Mouse (Mus musculus) embryonic facial prominence, embryonic 10.5 days (tissue): Measurements from ENCODE around the gene Rgs11. TPM values are rescaled to one million over a fixed set of nuclear protein-coding genes. Genes with fewer than 3 reads are reported as not detected.

ENCODE experiments used
- DNase-seq: peaks from one replicate; pipeline ENCODE4 v3.0.0-alpha.2; 2017; ENCODE audit warnings: low spot score
- H3K27ac ChIP-seq: fragments of 300-500 bp; sonication (generic); replicated peaks from 2 replicates; pipeline ENCODE4 v1.5.1; 2016; ENCODE audit warnings: mild to moderate bottlenecking
- H3K27me3 ChIP-seq: fragments of 300-500 bp; sonication (generic); replicated peaks from 2 replicates; pipeline ENCODE4 v1.6.1; 2016; ENCODE audit warnings: low read depth, mild to moderate bottlenecking; ENCODE audit not compliant: poor library complexity, severe bottlenecking
- H3K36me3 ChIP-seq: fragments of 300-500 bp; sonication (generic); replicated peaks from 2 replicates; pipeline ENCODE4 v1.6.1; 2016; ENCODE audit warnings: mild to moderate bottlenecking, moderate library complexity
- H3K4me1 ChIP-seq: fragments of 300-500 bp; sonication (generic); 2 replicates; pipeline ENCODE4 v1.6.1; 2016
- H3K4me3 ChIP-seq: fragments of 300-500 bp; sonication (generic); 2 replicates; pipeline ENCODE4 v1.5.1; 2016; ENCODE audit warnings: mild to moderate bottlenecking, moderate library complexity
- H3K9me3 ChIP-seq: fragments of 300-500 bp; sonication (generic); 2 replicates; pipeline ENCODE4 v1.6.1; 2016; ENCODE audit warnings: mild to moderate bottlenecking
- WGBS: fragments of 180-500 bp; shearing (Covaris S2); methylation state at CpG from one replicate; pipeline ENCODE4 v1.1.7; 2016; 5-methylcytosine and 5-hydroxymethylcytosine counted together
- polyA plus RNA-seq: library from polyadenylated mRNA; unstranded; fragments of >200 nt; fragmentation: Nextera tagmentation; extraction: Ambion mirVana; gene quantifications from 2 replicates; pipeline ENCODE4 v1.2.1, GENCODE M21; 2016

Gene Rgs11
- polyA plus RNA-seq, 1 experiment from 2014 or later: 4.7 TPM

- no peak for DNase-seq
- peaks cover 81% of the 10 kb centered on the region for H3K27me3 ChIP-seq
These were observed 753 bp upstream of the Rgs11 start for GRCm38 (mm10) chr17:26201998-26202397.

GRCm38 (mm10) chr17:26203321-26203811 is 615 bp downstream of the Rgs11 start:
- Histone ChIP-seq H3K27me3 (peaks cover 77% of the 10 kb centered on the region), H3K9me3 (no peaks in the 10 kb centered on the region), H3K4me1 (peaks cover 41% of the 10 kb centered on the region), H3K36me3 (peaks cover 8% of the 10 kb centered on the region), H3K27ac (peak overlapping the region; percentile 11; the same call in 1 of the 2 replicates), H3K4me3 (peak overlapping the region; percentile 61)
- peak; percentile 47 for DNase-seq
- 1% methylated on average over 30 of the region's 30 CpGs for WGBS

More at GRCm38 (mm10) chr17:26201998-26202397, 753 bp upstream of the Rgs11 start:
- H3K4me1 ChIP-seq: peaks cover 41% of the 10 kb centered on the region
- no peak overlapping the region; the same call in 1 of the 2 replicates for H3K4me3 ChIP-seq
- H3K9me3 ChIP-seq: no peaks in the 10 kb centered on the region
- H3K36me3 ChIP-seq: peaks cover 21% of the 10 kb centered on the region
- no peak overlapping the region for H3K27ac ChIP-seq

DNA sequence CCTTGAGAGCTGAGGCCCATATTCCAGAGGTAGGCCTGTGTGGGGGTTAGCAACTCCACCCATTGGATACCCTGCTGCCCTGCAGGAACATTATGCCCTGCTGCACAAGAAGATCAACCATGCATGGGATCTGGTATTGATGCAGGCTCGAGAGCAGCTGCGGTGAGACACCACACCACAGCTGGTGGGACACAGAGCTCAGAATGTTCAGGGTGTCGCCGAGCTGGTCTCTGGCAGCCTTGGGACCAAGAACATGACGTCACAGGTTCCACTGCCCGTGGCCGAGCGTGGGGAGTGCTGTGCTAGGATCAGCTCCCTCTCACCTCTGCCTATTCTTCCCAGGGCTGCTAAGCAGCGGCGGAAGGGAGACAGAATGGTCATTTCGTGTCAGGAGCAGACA is 2.0 kb downstream of the Rgs11 start:
- WGBS: 38% methylated on average over 11 of the region's 11 CpGs
- Histone ChIP-seq H3K9me3 (no peaks in the 10 kb centered on the region), H3K27me3 (peaks cover 63% of the 10 kb centered on the region), H3K4me3 (no peak overlapping the region), H3K36me3 (no peaks in the 10 kb centered on the region), H3K4me1 (peaks cover 41% of the 10 kb centered on the region), H3K27ac (no peak overlapping the region)
- no peak for DNase-seq

DNA sequence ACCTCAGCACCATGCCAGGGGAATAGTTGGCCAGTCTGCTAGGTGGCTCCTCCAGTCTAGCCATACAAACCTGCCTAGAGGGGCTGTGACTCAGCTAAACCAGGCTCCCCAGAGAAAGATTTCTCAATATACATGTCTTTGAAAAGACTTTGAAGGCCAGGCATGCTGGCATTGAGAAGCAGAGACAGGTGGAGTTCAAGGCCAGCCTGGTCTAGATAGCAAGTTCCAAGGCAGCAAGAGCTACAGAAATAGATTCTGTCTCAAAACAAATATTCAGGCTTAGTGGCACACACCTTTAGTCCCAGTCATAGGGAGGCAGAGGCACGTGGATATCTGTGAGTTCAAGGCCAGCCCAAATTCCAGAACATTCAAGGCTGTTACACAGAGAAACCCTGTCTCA is 3.6 kb downstream of the Rgs11 start:
- H3K9me3 ChIP-seq: no peaks in the 10 kb centered on the region
- DNase-seq: no peak
- WGBS: 77% methylated on average over 1 of the region's 1 CpGs
- H3K27me3 ChIP-seq: peaks cover 47% of the 10 kb centered on the region
- peaks cover 29% of the 10 kb centered on the region for H3K4me1 ChIP-seq
- H3K4me3 ChIP-seq: no peak overlapping the region
- H3K36me3 ChIP-seq: no peaks in the 10 kb centered on the region
- H3K27ac ChIP-seq: no peak overlapping the region

- no peak for DNase-seq
- Histone ChIP-seq H3K4me3 (no peak within 1 kb of the TSS), H3K9me3 (no peaks in the 10 kb centered on the region), H3K36me3 (no peaks in the 10 kb centered on the region), H3K4me1 (peaks cover 24% of the 10 kb centered on the region), H3K27me3 (peaks cover 34% of the 10 kb centered on the region), H3K27ac (no peak within 1 kb of the TSS)
- 93% methylated on average over 12 of the region's 12 CpGs for WGBS
These were observed 4.9 kb downstream of the Rgs11 start, which contains the start of gene Arhgdig for GRCm38 (mm10) chr17:26207686-26208085. Arhgdig (minus strand) TSS chr17:26207786.

- Histone ChIP-seq H3K4me3 (no peak overlapping the region), H3K27me3 (no peaks in the 10 kb centered on the region), H3K36me3 (peaks cover 8% of the 10 kb centered on the region; the same call in 1 of the 2 replicates), H3K9me3 (no peaks in the 10 kb centered on the region), H3K4me1 (no peaks in the 10 kb centered on the region), H3K27ac (no peak overlapping the region)
- DNase-seq: no peak
- 92% methylated on average over 7 of the region's 7 CpGs for WGBS
These were observed 9.5 kb downstream of the Rgs11 start for GRCm38 (mm10) chr17:26212241-26212640.

GRCm38 (mm10) chr17:26212681-26213080 is 9.9 kb downstream of the Rgs11 start:
- Histone ChIP-seq H3K27me3 (no peaks in the 10 kb centered on the region), H3K36me3 (peaks cover 8% of the 10 kb centered on the region; the same call in 1 of the 2 replicates), H3K4me3 (no peak overlapping the region), H3K9me3 (no peaks in the 10 kb centered on the region), H3K4me1 (no peaks in the 10 kb centered on the region), H3K27ac (no peak overlapping the region)
- DNase-seq: no peak
- 91% methylated on average over 11 of the region's 11 CpGs for WGBS

- no peak for DNase-seq
- Histone ChIP-seq H3K27ac (no peak overlapping the region), H3K36me3 (peaks cover 8% of the 10 kb centered on the region; the same call in 1 of the 2 replicates), H3K27me3 (no peaks in the 10 kb centered on the region), H3K4me3 (no peak overlapping the region), H3K9me3 (no peaks in the 10 kb centered on the region), H3K4me1 (no peaks in the 10 kb centered on the region)
- WGBS: 71% methylated on average over 2 of the region's 2 CpGs
These were observed 18.8 kb downstream of the Rgs11 start for GRCm38 (mm10) chr17:26221508-26221907.

- no peaks in the 10 kb centered on the region for H3K9me3 ChIP-seq
- H3K27ac ChIP-seq: no peak overlapping the region
- H3K4me1 ChIP-seq: no peaks in the 10 kb centered on the region
- 88% methylated on average over 12 of the region's 12 CpGs for WGBS
- H3K4me3 ChIP-seq: no peak overlapping the region
- DNase-seq: no peak
- H3K36me3 ChIP-seq: no peaks in the 10 kb centered on the region; the same call in 1 of the 2 replicates
- H3K27me3 ChIP-seq: no peaks in the 10 kb centered on the region
These were observed 22.4 kb downstream of the Rgs11 start for GRCm38 (mm10) chr17:26225150-26225549.

GRCm38 (mm10) chr17:26229776-26230175 is 27.0 kb downstream of the Rgs11 start:
- no peak overlapping the region for H3K4me3 ChIP-seq
- no peak for DNase-seq
- H3K27ac ChIP-seq: no peak overlapping the region
- no peaks in the 10 kb centered on the region for H3K9me3 ChIP-seq
- H3K4me1 ChIP-seq: no peaks in the 10 kb centered on the region
- H3K36me3 ChIP-seq: no peaks in the 10 kb centered on the region
- WGBS: 94% methylated on average over 5 of the region's 5 CpGs
- no peaks in the 10 kb centered on the region for H3K27me3 ChIP-seq

- WGBS: 90% methylated on average over 5 of the region's 5 CpGs
- Histone ChIP-seq H3K9me3 (no peaks in the 10 kb centered on the region), H3K4me1 (peaks cover 14% of the 10 kb centered on the region), H3K27ac (no peak overlapping the region), H3K36me3 (no peaks in the 10 kb centered on the region), H3K4me3 (no peak overlapping the region), H3K27me3 (no peaks in the 10 kb centered on the region)
- no peak for DNase-seq
These were observed 28.4 kb downstream of the Rgs11 start for GRCm38 (mm10) chr17:26231156-26231555.

- H3K9me3 ChIP-seq: no peaks in the 10 kb centered on the region
- no peak overlapping the region for H3K4me3 ChIP-seq
- no peaks in the 10 kb centered on the region for H3K27me3 ChIP-seq
- 72% methylated on average over 8 of the region's 8 CpGs for WGBS
- no peak for DNase-seq
- peaks cover 20% of the 10 kb centered on the region for H3K4me1 ChIP-seq
- no peak overlapping the region for H3K27ac ChIP-seq
- H3K36me3 ChIP-seq: no peaks in the 10 kb centered on the region
These were observed 30.1 kb downstream of the Rgs11 start for GRCm38 (mm10) chr17:26232863-26233262.

- H3K4me1 ChIP-seq: peaks cover 20% of the 10 kb centered on the region
- DNase-seq: no peak
- no peaks in the 10 kb centered on the region for H3K27me3 ChIP-seq
- H3K4me3 ChIP-seq: no peak overlapping the region
- WGBS: 92% methylated on average over 8 of the region's 8 CpGs
- H3K9me3 ChIP-seq: no peaks in the 10 kb centered on the region
- H3K27ac ChIP-seq: no peak overlapping the region
- H3K36me3 ChIP-seq: no peaks in the 10 kb centered on the region
These were observed 31.6 kb downstream of the Rgs11 start for GRCm38 (mm10) chr17:26234386-26234785.
